Mouse (Mus musculus): ENCODE measurements around the gene Omg.

Omg gene

DNA sequence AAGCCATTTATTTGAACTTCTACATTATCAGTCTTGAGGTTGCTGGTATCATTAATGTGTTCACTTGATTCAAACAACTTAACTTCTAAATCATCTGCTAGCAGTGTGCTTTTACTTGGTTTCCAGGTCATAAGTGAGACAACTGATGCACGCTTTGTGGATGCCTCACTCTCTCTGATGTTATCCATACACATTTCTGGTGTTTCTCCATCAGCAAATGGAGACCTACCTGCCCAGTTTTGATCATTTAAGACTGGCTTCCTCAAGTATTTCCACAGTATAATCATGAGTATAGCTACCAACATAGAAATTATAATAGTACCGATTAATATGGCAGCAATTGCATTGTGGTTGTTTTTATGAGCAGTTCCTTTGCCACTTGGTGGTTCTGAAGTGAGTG, 11.9 kb upstream of the Omg start:
- DNase-seq (ENCODE audit: low spot score in 2 of 2), result no peak

DNA sequence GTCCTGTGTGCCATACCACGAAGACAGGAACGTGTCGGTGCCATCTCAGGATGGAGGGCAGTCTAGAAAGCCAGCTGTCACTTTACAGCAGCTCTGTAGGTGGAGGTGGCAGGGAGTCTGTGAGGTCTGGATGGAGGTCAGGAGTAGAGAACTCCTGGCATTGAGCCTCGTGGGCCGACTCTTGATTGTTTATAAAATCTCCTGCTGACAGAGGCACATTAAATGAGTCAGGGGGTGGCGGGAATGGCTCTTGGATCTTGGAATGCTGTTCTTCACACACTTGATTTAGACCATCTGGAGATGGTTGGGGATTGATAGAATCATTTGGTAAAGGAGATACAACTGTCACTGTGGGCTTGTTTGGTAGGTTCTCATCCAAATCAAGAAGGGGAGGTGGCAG, 11.4 kb upstream of the Omg start:
- no peak for DNase-seq (ENCODE audit: low spot score in 2 of 2)

DNA sequence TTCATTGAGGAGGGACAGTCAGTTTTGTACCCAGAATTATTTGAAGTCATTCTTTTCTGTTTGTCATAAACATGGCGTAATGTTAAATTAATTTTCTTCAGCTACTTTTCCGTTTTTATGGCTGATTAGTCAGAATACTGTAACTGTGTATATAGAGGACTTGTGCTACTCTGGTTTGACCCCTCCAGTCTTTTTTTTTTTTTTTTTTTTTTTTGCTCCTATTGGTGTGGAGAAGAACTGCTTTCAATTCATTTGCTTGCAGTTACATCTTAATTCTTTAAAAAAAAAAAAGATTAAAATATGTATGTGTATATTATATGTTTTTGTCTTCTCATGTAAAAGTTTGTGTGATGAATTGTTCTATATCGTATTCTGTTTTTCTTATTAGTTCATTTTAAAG, 8.1 kb upstream of the Omg start:
- no peak for DNase-seq (ENCODE audit: low spot score in 2 of 2)

DNA sequence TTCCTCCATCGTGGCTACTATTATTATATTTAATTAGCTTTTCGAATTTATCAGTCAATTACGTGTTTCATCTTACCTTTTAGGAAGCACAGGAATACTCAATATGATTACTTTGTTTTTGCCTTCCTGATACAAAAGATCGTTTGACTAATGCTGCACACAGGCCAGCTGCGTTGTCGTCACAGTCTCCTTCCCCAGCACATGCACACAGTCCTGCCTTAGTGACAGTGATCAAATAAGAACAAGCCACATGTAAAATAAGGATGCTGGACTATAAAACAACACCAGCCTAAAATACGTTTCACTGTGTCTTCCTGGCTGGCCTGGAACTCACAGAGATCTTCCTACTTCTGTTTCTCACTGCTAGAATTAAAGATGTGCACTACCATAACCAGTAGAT, 622 bp upstream of the Omg start:
- DNase-seq (ENCODE audit: low spot score in 2 of 2), result no peak

DNA sequence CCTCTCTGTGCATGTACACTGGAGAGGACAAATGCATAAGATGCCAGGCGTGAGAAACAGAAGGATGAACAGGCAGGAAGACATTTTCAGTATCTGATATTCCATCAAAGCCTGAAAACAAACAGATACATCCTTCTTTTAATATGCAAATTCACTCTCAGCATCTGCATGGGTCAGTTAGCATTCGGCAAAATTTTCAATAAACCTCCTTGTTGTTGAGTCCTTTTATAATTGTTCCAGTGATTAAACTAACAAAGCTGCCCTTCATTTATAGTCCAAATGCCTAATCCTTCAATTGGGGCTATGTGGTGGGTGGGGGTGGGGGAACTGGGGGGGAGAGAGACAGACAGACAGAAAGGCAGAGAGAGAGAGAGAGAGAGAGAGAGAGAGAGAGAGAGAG, 967 bp downstream of the Omg start:
- DNase-seq (ENCODE audit: low spot score in 2 of 2), result no peak

DNA sequence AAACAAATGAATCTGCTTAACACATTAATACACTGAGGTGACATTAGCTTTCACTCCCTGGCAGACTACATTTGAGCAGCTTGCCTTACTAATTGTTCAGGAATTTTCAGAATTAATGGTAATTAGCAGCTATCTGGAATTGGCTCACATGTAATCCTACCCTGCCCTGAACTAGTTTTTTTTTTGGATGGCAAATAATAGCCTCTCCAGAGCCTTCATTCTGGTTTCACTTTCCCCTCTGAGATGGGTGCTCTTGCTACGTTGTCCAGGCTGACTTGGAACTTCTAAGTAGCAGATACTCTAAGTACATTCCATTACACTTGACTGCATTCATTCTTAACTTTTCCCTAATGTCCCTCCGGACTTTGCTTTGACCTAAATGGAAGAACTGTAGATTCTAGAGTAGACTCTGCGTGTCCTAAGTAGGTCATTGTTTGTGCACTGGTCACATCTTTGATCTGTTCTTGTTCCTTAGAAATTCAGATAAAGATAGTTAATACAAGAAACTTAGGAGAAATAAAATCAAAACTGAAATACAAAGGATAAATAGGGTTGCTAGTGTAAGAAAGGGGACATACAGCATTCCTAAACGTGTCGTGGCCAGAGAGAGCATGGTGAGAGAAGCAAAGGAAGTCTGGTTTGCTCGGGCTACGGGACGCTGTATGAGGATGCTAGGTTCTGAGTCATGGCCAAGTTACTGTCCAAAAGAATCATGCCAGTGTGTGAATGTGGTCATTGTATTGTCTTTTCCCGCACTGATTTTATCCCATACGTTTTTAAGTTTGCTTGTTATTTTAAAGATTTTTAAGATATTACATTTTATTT, 8.7 kb downstream of the Omg start:
- no peak for DNase-seq (ENCODE audit: low spot score in 2 of 2)

DNA sequence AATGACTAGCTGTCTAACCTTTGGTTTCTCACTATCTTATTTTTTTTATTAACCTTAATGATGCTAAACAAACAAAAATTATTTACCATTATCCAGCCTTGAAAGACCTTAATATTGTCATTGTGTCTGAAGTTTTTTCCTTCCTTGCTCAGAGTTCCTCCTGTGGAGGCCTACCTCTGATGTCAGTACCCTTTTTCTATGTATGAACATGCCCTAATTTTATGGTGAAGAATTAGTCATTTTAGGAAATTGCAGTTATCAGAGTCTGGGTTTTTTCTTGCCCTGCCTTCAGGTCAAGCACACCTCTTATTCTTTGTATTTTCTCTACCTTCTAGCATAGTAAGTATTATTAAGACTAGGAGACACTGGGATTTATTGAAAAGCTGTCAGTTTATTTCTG, 19.2 kb downstream of the Omg start:
- no peak for DNase-seq (ENCODE audit: low spot score in 2 of 2)

DNA sequence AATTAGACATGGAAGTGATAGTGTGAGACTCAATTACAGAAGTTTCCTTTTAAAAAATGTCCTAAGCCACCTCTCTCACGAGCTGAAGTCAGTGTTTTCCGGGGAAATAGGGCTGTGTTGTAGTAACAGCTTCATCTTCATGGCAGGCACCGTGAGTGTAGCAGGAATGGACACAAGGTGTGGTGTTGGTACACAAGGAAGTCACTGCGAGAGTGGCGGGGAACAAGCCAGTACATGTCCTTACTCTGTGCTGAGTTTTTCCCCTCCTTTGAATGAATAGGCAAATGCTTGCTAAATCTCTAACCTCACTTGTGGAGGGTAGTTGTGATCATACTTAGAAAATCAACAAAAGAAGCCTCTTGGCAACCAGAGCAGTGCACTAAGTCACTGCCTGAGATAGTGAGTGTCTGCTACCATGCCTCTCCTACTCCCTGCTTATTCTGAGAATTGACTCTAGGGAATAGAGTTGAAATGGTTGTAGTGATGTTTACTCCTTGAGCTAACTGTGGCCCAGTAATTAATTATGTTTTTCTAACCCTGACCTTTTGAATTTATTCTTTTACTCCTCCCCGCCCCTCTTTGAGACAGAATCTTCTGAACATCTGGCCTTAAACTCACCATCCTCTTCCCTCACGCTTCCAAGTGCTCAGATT, 19.9 kb downstream of the Omg start:
- no peak for DNase-seq (ENCODE audit: low spot score in 2 of 2)

DNA sequence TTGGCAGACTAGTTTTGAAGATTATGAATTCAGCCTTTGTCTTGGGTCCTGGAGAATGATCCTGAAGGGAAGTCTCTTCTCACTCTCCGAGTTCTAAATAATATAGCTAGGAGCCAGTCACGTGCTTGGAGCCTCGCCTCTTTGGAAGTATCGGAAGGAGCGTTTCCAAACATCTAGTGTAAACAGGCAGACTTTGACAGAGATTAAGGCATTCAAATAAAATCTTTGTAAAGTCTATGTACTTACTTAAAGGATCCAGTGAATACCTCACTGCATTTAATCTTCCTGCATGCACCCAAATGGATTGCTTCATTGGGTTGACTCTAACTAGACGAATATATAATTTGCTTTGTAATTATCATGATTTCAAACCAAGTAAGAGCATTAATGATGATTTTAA, 20.5 kb downstream of the Omg start:
- no peak for DNase-seq (ENCODE audit: low spot score in 2 of 2)

DNA sequence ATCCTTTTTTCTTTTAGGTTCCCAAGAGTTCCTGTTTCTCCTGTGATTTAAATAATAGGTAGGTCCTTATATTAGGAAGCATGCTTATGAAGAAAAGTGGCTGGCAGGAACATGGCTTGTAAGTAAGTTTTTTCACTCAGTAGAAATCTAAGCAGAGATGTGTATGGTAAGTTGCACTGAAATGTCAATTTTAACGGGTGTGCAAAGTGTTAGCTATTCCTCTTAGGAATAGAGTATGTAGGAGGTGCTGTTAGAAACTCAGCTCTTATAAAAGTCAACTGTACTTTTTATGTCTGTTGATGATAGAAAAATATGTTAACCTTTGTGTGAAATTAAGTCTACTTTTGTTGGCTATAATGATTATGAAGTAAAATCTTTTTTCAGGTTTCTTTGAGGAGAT, 35.8 kb downstream of the Omg start:
- no peak for DNase-seq (ENCODE audit: low spot score in 2 of 2)

DNA sequence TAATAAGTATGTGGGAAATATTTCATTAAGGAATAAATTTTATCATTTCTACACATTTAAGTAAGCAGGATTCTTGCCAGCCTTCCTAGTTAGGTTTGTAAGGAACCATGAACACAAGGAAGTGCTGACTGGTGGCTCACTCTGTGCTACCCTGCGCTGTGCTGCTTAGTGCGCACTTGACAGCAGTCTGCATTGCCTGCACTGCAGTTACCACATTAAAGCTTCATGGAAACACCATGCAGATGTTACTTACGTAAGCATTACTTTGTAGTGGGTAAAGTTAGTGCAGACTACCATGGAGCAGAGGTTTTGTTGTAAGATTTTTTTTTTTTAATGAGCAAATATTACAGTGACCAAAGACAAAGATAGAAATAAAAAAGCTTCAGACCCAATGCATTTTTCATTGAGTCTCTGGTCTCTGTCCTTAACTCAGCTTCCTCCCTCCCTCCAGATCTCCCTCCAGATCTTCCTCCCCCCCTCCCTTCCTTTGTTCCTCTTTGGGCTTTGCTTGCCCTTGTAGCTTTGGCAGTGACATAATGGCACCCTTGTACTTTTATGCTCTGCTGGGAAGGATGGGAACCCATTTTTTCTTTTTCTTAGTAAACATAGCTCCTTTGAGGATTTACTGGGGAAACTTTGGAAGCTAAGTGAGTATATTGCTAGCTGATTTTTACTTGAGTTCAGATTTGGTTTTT, 43.0 kb downstream of the Omg start:
- DNase-seq (ENCODE audit: low spot score in 2 of 2), result no peak

DNA sequence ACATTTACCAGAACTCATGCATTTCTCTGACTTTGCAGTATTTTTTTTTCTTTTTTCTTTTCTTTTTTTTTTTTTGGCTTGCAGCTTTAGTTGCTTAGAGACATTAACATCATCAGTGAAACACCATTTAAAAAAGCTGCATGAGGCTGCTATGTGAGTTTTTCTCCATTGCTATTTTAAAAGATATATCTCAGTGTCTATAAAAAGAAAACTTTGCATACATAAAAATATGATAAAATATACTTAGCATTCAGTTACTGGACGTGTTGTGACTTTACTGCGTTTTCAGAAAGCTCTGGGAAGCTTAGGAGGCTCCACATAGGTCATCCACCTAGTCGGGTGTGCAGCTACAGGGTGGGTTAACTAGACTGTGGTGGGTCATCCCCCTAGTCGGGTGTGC, 44.0 kb downstream of the Omg start:
- DNase-seq (ENCODE audit: low spot score in 2 of 2), result no peak

DNA sequence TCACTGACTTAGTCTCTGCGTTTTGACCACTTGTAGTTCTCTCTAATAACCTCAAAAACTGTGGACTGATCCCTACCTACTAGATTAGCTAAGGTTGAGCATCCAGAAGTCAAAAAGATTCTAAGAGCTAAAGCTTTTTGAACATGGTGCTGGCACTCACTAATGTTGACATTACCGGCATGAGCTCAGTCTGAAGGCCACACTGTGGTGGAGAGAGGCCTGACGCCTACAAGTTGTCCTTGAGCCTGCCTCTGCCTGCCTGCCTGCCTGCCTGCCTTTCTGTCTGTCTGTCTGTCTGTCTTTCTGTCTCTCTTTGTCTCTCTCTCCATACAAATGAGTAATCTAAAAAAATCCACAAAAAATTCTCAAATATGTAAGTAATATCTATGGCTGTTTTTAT, 46.0 kb downstream of the Omg start:
- no peak for DNase-seq (ENCODE audit: low spot score in 2 of 2)

DNA sequence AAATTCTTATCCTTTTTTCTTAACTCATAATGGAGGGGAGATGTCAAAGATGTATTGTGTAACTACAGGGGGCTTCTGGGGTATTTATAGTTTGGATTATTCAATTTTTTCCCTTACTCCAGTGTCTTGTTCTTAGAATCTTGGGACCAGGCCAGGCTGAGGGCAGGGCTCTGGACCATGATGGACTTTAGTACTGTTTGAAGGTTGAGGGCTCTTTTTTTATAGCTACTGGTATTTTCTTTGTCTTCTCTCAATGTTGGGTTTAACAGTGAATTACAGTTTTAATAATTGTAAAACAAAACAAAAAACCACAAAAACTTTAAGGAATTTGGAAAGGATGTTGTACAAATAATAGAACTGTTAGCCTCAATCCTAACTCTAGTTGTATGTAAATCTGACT, 50.9 kb downstream of the Omg start:
- DNase-seq (ENCODE audit: low spot score in 2 of 2), result no peak
